Mouse (Mus musculus) pancreas, adult 10 weeks (tissue): ENCODE results near the gene 1700010B08Rik. TPM values are rescaled to one million over a fixed set of nuclear protein-coding genes. Genes with fewer than 3 reads are reported as not detected.

ENCODE experiments used
- polyA plus RNA-seq: library from polyadenylated mRNA; stranded (reverse); fragments of 350-450 nt; fragmentation: Illumina TruSeq; extraction: RNeasy Lipid Tissue Mini Kit (QIAGEN cat#74804); gene quantifications from one replicate; pipeline ENCODE4 v1.2.3, GENCODE M21; 2015; ENCODE audit warnings: low read depth, low replicate concordance; ENCODE audit not compliant: insufficient read depth

1700010B08Rik gene
- not detected for polyA plus RNA-seq

GRCm38 (mm10) chr2:173719115-173719514 lies at the start of gene 1700010B08Rik:
1700010B08Rik (plus strand) TSS chr2:173719415.

GRCm38 (mm10) chr2:173737222-173737989 lies 18.2 kb downstream of the 1700010B08Rik start, which contains the start of gene Vapb:
Vapb (plus strand) TSS chr2:173737511.

Other genes starting within 250 kb of the 1700010B08Rik start
- gene 1700021F07Rik, start 196.8 kb upstream of the 1700010B08Rik start, polyA plus RNA-seq: not detected
- gene Ankrd60, start 141.1 kb upstream of the 1700010B08Rik start, polyA plus RNA-seq: not detected
- gene Rab22a, start 59.7 kb upstream of the 1700010B08Rik start, polyA plus RNA-seq: 5.7 TPM
- gene Vapb, start 18.1 kb downstream of the 1700010B08Rik start, polyA plus RNA-seq: 9.8 TPM